Mouse (Mus musculus): ENCODE results near the gene Gtf3c5. TPM values are rescaled to one million over a fixed set of nuclear protein-coding genes. Genes with fewer than 3 reads are reported as not detected.
A peak's percentile ranks its signal among the peaks of the same experiment; 100 is the strongest.

Gene Gtf3c5
- polyA plus RNA-seq, 1 experiment from 2014 or later, result 28.6 TPM

- Histone ChIP-seq H3K27me3 (ENCODE audit: control insufficient read depth, insufficient read depth, low read length) (no peaks in the 10 kb centered on the region), H3K4me3 (replicated peaks; ENCODE audit: low read length) (no peak overlapping the region), H3K9me3 (ENCODE audit: control insufficient read depth, low read length) (no peaks in the 10 kb centered on the region), H3K36me3 (replicated peaks; ENCODE audit: control insufficient read depth, insufficient read depth) (peaks cover 44% of the 10 kb centered on the region), H3K27ac (peak overlapping the region; percentile 66), H3K9ac (peak overlapping the region; percentile 51; the same call in 1 of the 2 replicates), H3K4me1 (replicated peaks; ENCODE audit: control insufficient read depth, insufficient read depth, low read length) (peaks cover 52% of the 10 kb centered on the region), H3K4me2 (replicated peaks) (peak overlapping the region; percentile 12; the same call in 1 of the 2 replicates)
- 70% methylated on average over 2 of the region's 2 CpGs for WGBS
- ATAC-seq (ENCODE audit: low FRiP score) (no peak), DNase-seq (ENCODE audit: low spot score) (no peak)
Measured at GRCm38 (mm10) chr2:28539949-28540348, 43.6 kb downstream of the Gtf3c5 start.

- Histone ChIP-seq H3K9me3 (ENCODE audit: control insufficient read depth, low read length) (no peaks in the 10 kb centered on the region), H3K4me1 (replicated peaks; ENCODE audit: control insufficient read depth, insufficient read depth, low read length) (peaks cover 60% of the 10 kb centered on the region), H3K27me3 (ENCODE audit: control insufficient read depth, insufficient read depth, low read length) (no peaks in the 10 kb centered on the region), H3K4me3 (replicated peaks; ENCODE audit: low read length) (no peak overlapping the region), H3K4me2 (replicated peaks) (peak overlapping the region; percentile 12; the same call in 1 of the 2 replicates), H3K9ac (peak overlapping the region; percentile 51), H3K36me3 (replicated peaks; ENCODE audit: control insufficient read depth, insufficient read depth) (peaks cover 37% of the 10 kb centered on the region), H3K27ac (peak overlapping the region; percentile 66)
- DNase-seq (ENCODE audit: low spot score), result peak; percentile 53
- ATAC-seq (ENCODE audit: low FRiP score), result peak; percentile 35; the same call in 1 of the 2 replicates
- WGBS, result 20% methylated on average over 7 of the region's 7 CpGs
Measured at GRCm38 (mm10) chr2:28539206-28539605, 44.3 kb downstream of the Gtf3c5 start.

- Histone ChIP-seq H3K9ac (peak overlapping the region; percentile 51; the same call in 1 of the 2 replicates), H3K4me3 (replicated peaks; ENCODE audit: low read length) (no peak overlapping the region), H3K4me1 (replicated peaks; ENCODE audit: control insufficient read depth, insufficient read depth, low read length) (peaks cover 64% of the 10 kb centered on the region), H3K9me3 (ENCODE audit: control insufficient read depth, low read length) (no peaks in the 10 kb centered on the region), H3K4me2 (replicated peaks) (0 out of 2 replicates have a peak overlapping the region, but pooled peaks have one; percentile 1), H3K27ac (peak overlapping the region; percentile 66), H3K27me3 (ENCODE audit: control insufficient read depth, insufficient read depth, low read length) (no peaks in the 10 kb centered on the region), H3K36me3 (replicated peaks; ENCODE audit: control insufficient read depth, insufficient read depth) (peaks cover 33% of the 10 kb centered on the region)
- WGBS, result 45% methylated on average over 1 of the region's 1 CpGs
- DNase-seq (ENCODE audit: low spot score) (no peak), ATAC-seq (ENCODE audit: low FRiP score) (no peak)
Measured at GRCm38 (mm10) chr2:28538817-28539128, 44.8 kb downstream of the Gtf3c5 start.

- Histone ChIP-seq H3K4me2 (replicated peaks) (no peak overlapping the region), H3K4me1 (replicated peaks; ENCODE audit: control insufficient read depth, insufficient read depth, low read length) (peaks cover 69% of the 10 kb centered on the region), H3K36me3 (replicated peaks; ENCODE audit: control insufficient read depth, insufficient read depth) (peaks cover 27% of the 10 kb centered on the region), H3K27me3 (ENCODE audit: control insufficient read depth, insufficient read depth, low read length) (no peaks in the 10 kb centered on the region), H3K27ac (peak overlapping the region; percentile 66), H3K4me3 (replicated peaks; ENCODE audit: low read length) (no peak overlapping the region), H3K9ac (peak overlapping the region; percentile 16; the same call in 1 of the 2 replicates), H3K9me3 (ENCODE audit: control insufficient read depth, low read length) (no peaks in the 10 kb centered on the region)
- no peak for ATAC-seq (ENCODE audit: low FRiP score)
- whole genome bisulfite sequencing, result 64% methylated on average over 8 of the region's 8 CpGs
- no peak for DNase-seq (ENCODE audit: low spot score)
Measured at GRCm38 (mm10) chr2:28537995-28538816, 45.3 kb downstream of the Gtf3c5 start.

- no peak overlapping the region for H3K4me2 ChIP-seq (replicated peaks)
- peak overlapping the region; percentile 39; the same call in 1 of the 2 replicates for H3K27ac ChIP-seq
- H3K9ac ChIP-seq, result peak overlapping the region; percentile 16; the same call in 1 of the 2 replicates
- 25% methylated on average over 4 of the region's 4 CpGs for WGBS
- ATAC-seq (ENCODE audit: low FRiP score) (no peak), DNase-seq (ENCODE audit: low spot score) (no peak)
- H3K36me3 ChIP-seq (replicated peaks; ENCODE audit: control insufficient read depth, insufficient read depth), result peaks cover 21% of the 10 kb centered on the region
- no peak overlapping the region for H3K4me3 ChIP-seq (replicated peaks; ENCODE audit: low read length)
- peaks cover 74% of the 10 kb centered on the region for H3K4me1 ChIP-seq (replicated peaks; ENCODE audit: control insufficient read depth, insufficient read depth, low read length)
- H3K27me3 ChIP-seq (ENCODE audit: control insufficient read depth, insufficient read depth, low read length), result no peaks in the 10 kb centered on the region
- H3K9me3 ChIP-seq (ENCODE audit: control insufficient read depth, low read length), result no peaks in the 10 kb centered on the region
Measured at GRCm38 (mm10) chr2:28537634-28537920, 46.0 kb downstream of the Gtf3c5 start.

- no peak for ATAC-seq (ENCODE audit: low FRiP score)
- H3K27me3 ChIP-seq (ENCODE audit: control insufficient read depth, insufficient read depth, low read length), result no peaks in the 10 kb centered on the region
Measured at GRCm38 (mm10) chr2:28536766-28537633, 46.6 kb downstream of the Gtf3c5 start.

GRCm38 (mm10) chr2:28536166-28536565 is 47.4 kb downstream of the Gtf3c5 start:
- H3K9ac ChIP-seq, result no peak overlapping the region
- H3K4me3 ChIP-seq (replicated peaks; ENCODE audit: low read length), result no peak overlapping the region
- H3K36me3 ChIP-seq (replicated peaks; ENCODE audit: control insufficient read depth, insufficient read depth), result peaks cover 7% of the 10 kb centered on the region
- H3K27me3 ChIP-seq (ENCODE audit: control insufficient read depth, insufficient read depth, low read length), result no peaks in the 10 kb centered on the region
- peak overlapping the region; percentile 88; the same call in 1 of the 2 replicates for H3K27ac ChIP-seq
- 68% methylated on average over 4 of the region's 4 CpGs for WGBS
- H3K9me3 ChIP-seq (ENCODE audit: control insufficient read depth, low read length), result no peaks in the 10 kb centered on the region
- ATAC-seq (ENCODE audit: low FRiP score), result no peak
- DNase-seq (ENCODE audit: low spot score), result no peak
- H3K4me2 ChIP-seq (replicated peaks), result peak overlapping the region; percentile 84; the same call in 1 of the 2 replicates
- H3K4me1 ChIP-seq (replicated peaks; ENCODE audit: control insufficient read depth, insufficient read depth, low read length), result peaks cover 85% of the 10 kb centered on the region

More at GRCm38 (mm10) chr2:28536766-28537633, 46.6 kb downstream of the Gtf3c5 start:
- Histone ChIP-seq H3K36me3 (replicated peaks; ENCODE audit: control insufficient read depth, insufficient read depth) (peaks cover 15% of the 10 kb centered on the region), H3K4me3 (replicated peaks; ENCODE audit: low read length) (no peak overlapping the region), H3K4me1 (replicated peaks; ENCODE audit: control insufficient read depth, insufficient read depth, low read length) (peaks cover 80% of the 10 kb centered on the region), H3K4me2 (replicated peaks) (no peak overlapping the region), H3K9ac (peak overlapping the region; percentile 16; the same call in 1 of the 2 replicates), H3K27ac (peak overlapping the region; percentile 39; the same call in 1 of the 2 replicates), H3K9me3 (ENCODE audit: control insufficient read depth, low read length) (no peaks in the 10 kb centered on the region)
- WGBS, result 60% methylated on average over 11 of the region's 11 CpGs
- no peak for DNase-seq (ENCODE audit: low spot score)

GRCm38 (mm10) chr2:28535650-28536049 is 47.9 kb downstream of the Gtf3c5 start:
- H3K9ac ChIP-seq, result peak overlapping the region; percentile 78; the same call in 1 of the 2 replicates
- H3K4me2 ChIP-seq (replicated peaks), result peak overlapping the region; percentile 84
- H3K27ac ChIP-seq, result peak overlapping the region; percentile 88
- 24% methylated on average over 7 of the region's 7 CpGs for WGBS
- no peak for DNase-seq (ENCODE audit: low spot score)
- 0 out of 2 replicates have a peak, but pooled peaks cover 1% of the 10 kb centered on the region for H3K36me3 ChIP-seq (replicated peaks; ENCODE audit: control insufficient read depth, insufficient read depth)
- H3K4me1 ChIP-seq (replicated peaks; ENCODE audit: control insufficient read depth, insufficient read depth, low read length), result peaks cover 88% of the 10 kb centered on the region
- H3K27me3 ChIP-seq (ENCODE audit: control insufficient read depth, insufficient read depth, low read length), result no peaks in the 10 kb centered on the region
- no peak for ATAC-seq (ENCODE audit: low FRiP score)
- no peak overlapping the region for H3K4me3 ChIP-seq (replicated peaks; ENCODE audit: low read length)
- H3K9me3 ChIP-seq (ENCODE audit: control insufficient read depth, low read length), result no peaks in the 10 kb centered on the region

- no peaks in the 10 kb centered on the region for H3K36me3 ChIP-seq (replicated peaks; ENCODE audit: control insufficient read depth, insufficient read depth)
- no peaks in the 10 kb centered on the region for H3K9me3 ChIP-seq (ENCODE audit: control insufficient read depth, low read length)
- H3K27ac ChIP-seq, result peak overlapping the region; percentile 88
- ATAC-seq (ENCODE audit: low FRiP score) (no peak), DNase-seq (ENCODE audit: low spot score) (no peak)
- peaks cover 90% of the 10 kb centered on the region for H3K4me1 ChIP-seq (replicated peaks; ENCODE audit: control insufficient read depth, insufficient read depth, low read length)
- no peaks in the 10 kb centered on the region for H3K27me3 ChIP-seq (ENCODE audit: control insufficient read depth, insufficient read depth, low read length)
- H3K4me3 ChIP-seq (replicated peaks; ENCODE audit: low read length), result peak overlapping the region; percentile 50; the same call in 1 of the 2 replicates
- peak overlapping the region; percentile 84 for H3K4me2 ChIP-seq (replicated peaks)
- WGBS, result 18% methylated on average over 4 of the region's 4 CpGs
- peak overlapping the region; percentile 78 for H3K9ac ChIP-seq
Measured at GRCm38 (mm10) chr2:28535263-28535540, 48.3 kb downstream of the Gtf3c5 start.
